Mouse (Mus musculus): ENCODE results near the gene Vwce. TPM values are rescaled to one million over a fixed set of nuclear protein-coding genes. Genes with fewer than 3 reads are reported as not detected.

The Vwce gene
- polyA plus RNA-seq, 1 experiment from 2014 or later: 1.2 TPM

DNA sequence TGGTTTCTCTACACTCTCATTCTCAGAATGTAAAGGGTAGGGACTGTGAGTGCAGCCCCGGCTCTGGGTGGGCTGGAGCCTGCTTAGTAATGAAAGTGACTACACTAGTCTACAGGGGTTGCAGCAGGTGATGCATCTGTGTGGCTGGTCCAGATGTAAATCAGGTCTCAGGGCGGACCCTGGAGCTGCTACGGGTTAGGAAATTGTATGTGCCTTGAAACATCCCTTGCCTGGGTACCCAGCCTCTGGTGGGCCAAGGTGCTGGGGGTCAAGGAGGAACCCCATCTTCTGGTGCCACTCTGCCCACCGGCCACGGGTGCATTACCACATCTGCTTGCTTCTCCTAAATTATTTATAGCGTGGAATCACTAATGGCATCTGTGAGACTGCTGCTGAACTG lies 80.2 kb downstream of the Vwce start:
- no peak for ATAC-seq
- Histone ChIP-seq H3K4me2 (ENCODE audit: low read length) (no peak overlapping the region), H3K9ac (ENCODE audit: low read depth, low read length) (no peak overlapping the region), H3K27me3 (replicated peaks; ENCODE audit: control insufficient read depth, insufficient read depth, low read length) (no peaks in the 10 kb centered on the region), H3K4me1 (ENCODE audit: control insufficient read depth, insufficient read depth, low read depth, low read length) (peaks cover 17% of the 10 kb centered on the region), H3K4me3 (ENCODE audit: low read length) (no peak overlapping the region), H3K27ac (ENCODE audit: low read depth, low read length) (peak overlapping the region; percentile 42; the same call in 1 of the 2 replicates), H3K9me3 (ENCODE audit: control insufficient read depth, low read length) (no peaks in the 10 kb centered on the region), H3K36me3 (ENCODE audit: control insufficient read depth, insufficient read depth, low read length) (peaks cover 23% of the 10 kb centered on the region)
- WGBS: 76% methylated on average over 6 of the region's 6 CpGs

DNA sequence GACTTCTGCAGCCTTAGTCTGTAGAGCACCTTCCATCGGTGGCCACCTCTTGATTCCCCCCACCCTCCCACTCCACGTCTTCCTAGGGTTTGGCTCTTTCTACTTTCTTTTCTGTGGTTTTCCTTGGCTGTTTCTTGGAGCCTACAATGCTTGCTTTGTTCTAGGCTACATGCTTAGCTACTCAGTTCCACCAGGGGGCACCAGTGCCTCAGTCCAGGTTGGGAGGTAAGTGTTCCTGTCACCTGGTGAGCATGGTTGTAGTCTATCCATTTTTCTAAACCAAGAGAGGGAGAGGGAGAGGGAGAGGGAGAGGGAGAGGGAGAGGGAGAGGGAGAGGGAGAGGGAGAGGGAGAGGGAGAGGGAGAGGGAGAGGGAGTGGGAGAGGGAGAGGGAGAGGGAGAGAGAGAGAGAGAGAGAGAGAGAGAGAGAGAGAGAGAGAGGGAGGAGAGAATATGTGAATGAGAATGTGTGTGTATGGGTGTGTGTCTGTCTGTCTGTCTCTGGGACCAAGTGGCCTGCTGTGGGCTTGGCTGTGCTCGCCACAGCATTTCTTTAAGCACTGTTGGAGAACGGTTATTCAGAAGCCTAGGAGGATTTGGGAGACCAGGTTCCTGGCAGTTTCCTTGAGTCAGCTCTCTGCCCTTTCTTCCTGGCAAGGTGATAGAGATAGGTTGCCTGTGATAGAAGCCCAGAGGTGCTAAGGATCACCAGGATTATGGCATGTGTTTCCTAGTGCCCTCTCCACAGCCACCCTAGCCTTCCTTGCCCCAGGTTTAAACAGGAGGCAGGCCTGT lies 80.9 kb downstream of the Vwce start:
- Histone ChIP-seq H3K4me1 (ENCODE audit: control insufficient read depth, insufficient read depth, low read depth, low read length) (peaks cover 12% of the 10 kb centered on the region), H3K27me3 (replicated peaks; ENCODE audit: control insufficient read depth, insufficient read depth, low read length) (no peaks in the 10 kb centered on the region), H3K9me3 (ENCODE audit: control insufficient read depth, low read length) (no peaks in the 10 kb centered on the region), H3K27ac (ENCODE audit: low read depth, low read length) (peak overlapping the region; percentile 51), H3K9ac (ENCODE audit: low read depth, low read length) (peak overlapping the region; percentile 31), H3K4me3 (ENCODE audit: low read length) (no peak overlapping the region), H3K36me3 (ENCODE audit: control insufficient read depth, insufficient read depth, low read length) (peaks cover 23% of the 10 kb centered on the region), H3K4me2 (ENCODE audit: low read length) (no peak overlapping the region)
- WGBS: 38% methylated on average over 4 of the region's 4 CpGs
- peak; percentile 73 for ATAC-seq

DNA sequence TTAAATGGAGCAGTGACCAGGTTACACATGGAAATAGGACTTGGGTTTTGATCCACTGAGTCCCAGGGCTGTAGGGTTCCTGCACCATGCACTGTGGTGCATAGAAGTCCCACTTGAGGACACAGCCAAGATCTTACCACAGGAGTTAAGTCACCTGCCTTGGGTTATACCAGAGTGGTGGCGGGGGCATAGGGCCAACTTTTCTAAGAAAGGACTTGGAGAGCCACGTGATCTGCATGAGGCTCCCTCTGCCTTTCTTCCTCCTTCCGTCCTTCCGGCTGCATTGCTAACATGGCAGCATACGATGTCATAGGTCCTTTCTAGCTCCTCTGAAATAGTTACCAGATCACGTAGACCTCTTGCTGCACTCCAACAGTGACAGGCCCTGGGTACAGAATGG lies 81.5 kb downstream of the Vwce start:
- no peak overlapping the region for H3K4me3 ChIP-seq (ENCODE audit: low read length)
- no peak overlapping the region for H3K9ac ChIP-seq (ENCODE audit: low read depth, low read length)
- no peak overlapping the region for H3K4me2 ChIP-seq (ENCODE audit: low read length)
- H3K9me3 ChIP-seq (ENCODE audit: control insufficient read depth, low read length): no peaks in the 10 kb centered on the region
- 93% methylated on average over 6 of the region's 6 CpGs for WGBS
- H3K4me1 ChIP-seq (ENCODE audit: control insufficient read depth, insufficient read depth, low read depth, low read length): peaks cover 13% of the 10 kb centered on the region
- no peaks in the 10 kb centered on the region for H3K27me3 ChIP-seq (replicated peaks; ENCODE audit: control insufficient read depth, insufficient read depth, low read length)
- H3K27ac ChIP-seq (ENCODE audit: low read depth, low read length): peak overlapping the region; percentile 51; the same call in 1 of the 2 replicates
- H3K36me3 ChIP-seq (ENCODE audit: control insufficient read depth, insufficient read depth, low read length): peaks cover 23% of the 10 kb centered on the region
- ATAC-seq: no peak

Other genes with a start within 250 kb of the Vwce start
- 8.8 and 10.3 TPM in 2 replicates for gene Syt7, start 245.1 kb upstream of the Vwce start, polyA plus RNA-seq (2015; fragmentation: Nextera tagmentation; extraction: Ambion mirVana)
- 0.97 and 1.3 TPM in 2 replicates for gene Lrrc10b, start 176.7 kb upstream of the Vwce start, polyA plus RNA-seq (2015; fragmentation: Nextera tagmentation; extraction: Ambion mirVana)
- 2.4 and 2.7 TPM in 2 replicates for gene Ppp1r32, start 151.3 kb upstream of the Vwce start, polyA plus RNA-seq (2015; fragmentation: Nextera tagmentation; extraction: Ambion mirVana)
- 40.8 and 57.9 TPM in 2 replicates for gene Cpsf7, start 108.9 kb upstream of the Vwce start, polyA plus RNA-seq (2015; fragmentation: Nextera tagmentation; extraction: Ambion mirVana)
- gene Sdhaf2, start 108.1 kb upstream of the Vwce start, polyA plus RNA-seq (2015; fragmentation: Nextera tagmentation; extraction: Ambion mirVana): 69.0 and 74.0 TPM in 2 replicates
- 46.6 and 48.4 TPM in 2 replicates for gene Tmem216, start 78.0 kb upstream of the Vwce start, polyA plus RNA-seq (2015; fragmentation: Nextera tagmentation; extraction: Ambion mirVana)
- 22.1 and 22.4 TPM in 2 replicates for gene Cyb561a3, start 57.0 kb upstream of the Vwce start, polyA plus RNA-seq (2015; fragmentation: Nextera tagmentation; extraction: Ambion mirVana)
- 36.2 and 41.4 TPM in 2 replicates for gene Tmem138, start 56.9 kb upstream of the Vwce start, polyA plus RNA-seq (2015; fragmentation: Nextera tagmentation; extraction: Ambion mirVana)
- 203 and 237 TPM in 2 replicates for gene Ddb1, start 28.9 kb upstream of the Vwce start, polyA plus RNA-seq (2015; fragmentation: Nextera tagmentation; extraction: Ambion mirVana)
- gene Tkfc, start 28.6 kb upstream of the Vwce start, polyA plus RNA-seq (2015; fragmentation: Nextera tagmentation; extraction: Ambion mirVana): 24.4 and 26.3 TPM in 2 replicates
- not detected in 2 replicates for gene Pga5, start 43.9 kb downstream of the Vwce start, polyA plus RNA-seq (2015; fragmentation: Nextera tagmentation; extraction: Ambion mirVana)
- gene Vps37c, start 54.5 kb downstream of the Vwce start, polyA plus RNA-seq (2015; fragmentation: Nextera tagmentation; extraction: Ambion mirVana): 27.7 and 35.0 TPM in 2 replicates
- gene Cd5, start 104.8 kb downstream of the Vwce start, polyA plus RNA-seq (2015; fragmentation: Nextera tagmentation; extraction: Ambion mirVana): 0.09 and 0.28 TPM in 2 replicates
- not detected in 2 replicates for gene Cd6, start 195.8 kb downstream of the Vwce start, polyA plus RNA-seq (2015; fragmentation: Nextera tagmentation; extraction: Ambion mirVana)
- gene Slc15a3, start 205.5 kb downstream of the Vwce start, polyA plus RNA-seq (2015; fragmentation: Nextera tagmentation; extraction: Ambion mirVana): 0.20 and 0.33 TPM in 2 replicates
- 180 and 196 TPM in 2 replicates for gene Tmem132a, start 235.7 kb downstream of the Vwce start, polyA plus RNA-seq (2015; fragmentation: Nextera tagmentation; extraction: Ambion mirVana)
- 50.2 and 50.7 TPM in 2 replicates for gene Tmem109, start 247.8 kb downstream of the Vwce start, polyA plus RNA-seq (2015; fragmentation: Nextera tagmentation; extraction: Ambion mirVana)

Measured in hindbrain, embryonic 16.5 days (tissue).